Mouse (Mus musculus) bone marrow, adult 2 months (tissue): Measurements from ENCODE around the gene Tbl3.

Source experiments
- CTCF ChIP-seq: fragments of 200-500 bp; IDR thresholded peaks from 2 replicates; pipeline ENCODE4 v1.5.1; 2011; ENCODE audit warnings: low read length, control low read depth; ENCODE audit not compliant: control insufficient read depth, insufficient read depth
- POLR2A ChIP-seq: fragments of 200-500 bp; IDR thresholded peaks from 2 replicates; pipeline ENCODE4 v1.6.1; 2011; ENCODE audit warnings: low read depth, mild to moderate bottlenecking, control low read depth, low read length, borderline replicate concordance; ENCODE audit not compliant: control insufficient read depth

- TF ChIP-seq CTCF, result no peak
- TF ChIP-seq POLR2A, result no peak
Measured at GRCm38 (mm10) chr17:24670246-24670844, 37.1 kb downstream of the Tbl3 start.
